Mouse (Mus musculus) mature B cell (primary cell): Measurements from ENCODE around the gene Trpc2.
"Not testable (repeated sequence)": the region's sequence is repeated elsewhere in the genome, so short reads cannot be mapped to it uniquely, and the experiment has no call there.

ENCODE experiments used
- in situ Hi-C: fragments of 300-500 bp; cut with MboI; formaldehyde crosslinking; loops from 2 replicates; pipeline ENCODE4 v1.14.3; 2019

Gene Trpc2

DNA sequence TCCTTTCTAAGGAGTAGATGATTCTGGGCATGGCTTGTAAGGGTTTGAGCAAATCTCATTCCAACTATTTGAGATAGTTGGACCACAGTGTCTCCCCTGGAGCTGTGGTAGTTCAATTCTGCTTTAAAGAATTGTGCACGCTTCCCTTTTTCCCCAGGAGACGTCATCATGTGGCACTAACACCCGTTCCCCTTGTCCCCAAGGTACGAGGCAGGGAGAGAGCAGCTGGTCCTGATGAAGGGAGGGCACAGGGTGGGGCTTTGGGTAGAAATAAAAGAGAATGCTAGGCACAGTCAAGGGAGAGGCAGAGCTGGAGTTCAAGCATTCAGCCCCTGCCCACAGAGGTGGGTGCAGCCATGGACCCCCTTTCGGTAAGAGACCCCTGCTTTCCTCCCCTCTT is at the start of gene Trpc2:
Trpc2 (plus strand) TSS at position 301 of the 400 bp plus-strand sequence.
- in situ Hi-C loops, result loop anchor here (25.0 kb wide), 1 partner anchor 421 kb away; the partner anchor contains the start of gene Clpb

GRCm38 (mm10) chr7:102034904-102035303 is 48.0 kb upstream of the Trpc2 start:
- in situ Hi-C loops, result no loop called here

- in situ Hi-C loops, result no loop called here
Observed at GRCm38 (mm10) chr7:102035534-102035933, 47.4 kb upstream of the Trpc2 start.

GRCm38 (mm10) chr7:102037318-102037717 is 45.6 kb upstream of the Trpc2 start:
- in situ Hi-C loops, result no loop called here

DNA sequence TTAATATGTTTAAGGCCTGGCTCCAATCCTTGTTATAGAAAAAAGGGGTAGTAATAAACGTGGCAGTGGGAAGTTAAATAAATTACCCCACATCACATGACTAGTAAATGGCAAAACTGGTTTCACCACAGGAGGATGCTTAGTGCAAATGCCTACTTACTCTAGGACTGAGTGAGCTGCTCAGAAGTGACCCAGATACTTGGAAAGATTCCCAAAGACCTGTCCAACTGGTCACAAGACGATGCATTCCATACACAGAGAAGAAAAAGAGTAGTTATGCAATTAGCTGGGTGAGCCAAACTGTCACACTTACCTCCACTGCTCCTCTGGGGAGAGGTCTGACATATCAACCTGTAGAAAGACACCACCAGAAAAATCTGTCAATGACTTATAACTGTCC is 40.6 kb upstream of the Trpc2 start:
- in situ Hi-C loops, result no loop called here

DNA sequence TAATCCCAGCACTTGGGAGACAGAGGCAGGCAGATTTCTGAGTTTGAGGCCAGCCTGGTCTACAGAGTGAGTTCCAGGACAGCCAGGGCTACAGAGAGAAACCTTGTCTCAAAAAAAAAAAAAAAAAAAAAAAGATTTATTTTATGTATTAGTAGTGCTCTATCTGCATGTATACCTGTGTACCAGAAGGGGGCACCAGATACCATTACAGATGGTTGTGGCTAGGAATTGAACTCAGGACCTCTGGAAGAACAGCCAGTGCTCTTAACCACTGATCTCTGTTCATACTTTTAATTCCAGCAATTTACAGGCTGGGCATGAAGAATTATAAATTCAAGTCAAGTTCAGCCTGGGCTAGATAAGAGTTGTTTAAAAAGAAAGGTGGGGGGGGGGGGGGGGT is 34.4 kb upstream of the Trpc2 start:
- in situ Hi-C loops, result not testable (repeated sequence)

- in situ Hi-C loops, result no loop called here
Observed at GRCm38 (mm10) chr7:102061353-102061752, 21.6 kb upstream of the Trpc2 start.

GRCm38 (mm10) chr7:102062203-102062602 is 20.7 kb upstream of the Trpc2 start:
- in situ Hi-C loops, result no loop called here

GRCm38 (mm10) chr7:102063891-102064290 is 19.0 kb upstream of the Trpc2 start:
- in situ Hi-C loops, result no loop called here

GRCm38 (mm10) chr7:102064655-102065045 is 18.3 kb upstream of the Trpc2 start:
- in situ Hi-C loops, result no loop called here

GRCm38 (mm10) chr7:102065046-102065891 is 17.6 kb upstream of the Trpc2 start, which contains the start of the genes Rnf121, Xndc1 and Xntrpc:
Rnf121 (minus strand) TSS chr7:102065469.
Xndc1 (plus strand) TSS chr7:102065511.
Xntrpc (plus strand) TSS chr7:102065713.
- in situ Hi-C loops, result no loop called here

GRCm38 (mm10) chr7:102066363-102066762 is 16.6 kb upstream of the Trpc2 start:
- in situ Hi-C loops, result no loop called here

DNA sequence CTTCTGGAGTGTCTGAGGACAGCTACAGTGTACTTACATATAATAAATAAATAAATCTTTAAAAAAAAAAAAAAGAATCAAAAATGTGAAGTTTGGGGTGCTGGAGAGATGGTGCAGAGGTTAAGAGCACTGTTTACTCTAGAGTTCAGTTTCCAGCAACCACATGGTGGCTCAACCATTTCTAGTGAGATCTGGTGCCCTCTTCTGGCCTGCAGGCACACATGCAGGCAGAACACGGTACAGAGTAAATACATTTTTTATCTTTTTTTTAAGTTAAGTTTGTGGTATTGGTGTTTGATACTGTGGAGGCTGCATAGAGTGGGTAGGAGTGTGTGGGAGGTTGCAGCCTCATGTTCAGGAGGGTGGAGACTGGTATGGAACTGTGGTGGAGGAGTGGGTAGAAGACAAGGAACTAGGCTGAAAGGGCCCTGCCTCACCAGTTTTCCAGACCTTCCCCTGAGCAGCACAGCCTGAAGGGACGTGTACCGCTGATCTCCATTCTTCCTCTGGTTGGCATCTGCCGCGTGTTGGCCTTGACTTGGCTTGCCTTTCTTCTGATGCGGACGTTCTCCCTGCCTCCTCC is 6.1 kb upstream of the Trpc2 start:
- in situ Hi-C loops, result loop anchor here (25.0 kb wide), 1 partner anchor 415 kb away; the partner anchor contains the start of gene Clpb

- in situ Hi-C loops, result loop anchor here (25.0 kb wide), 1 partner anchor 416 kb away; the partner anchor contains the start of gene Clpb
Observed at GRCm38 (mm10) chr7:102078517-102078916, 4.4 kb upstream of the Trpc2 start.

DNA sequence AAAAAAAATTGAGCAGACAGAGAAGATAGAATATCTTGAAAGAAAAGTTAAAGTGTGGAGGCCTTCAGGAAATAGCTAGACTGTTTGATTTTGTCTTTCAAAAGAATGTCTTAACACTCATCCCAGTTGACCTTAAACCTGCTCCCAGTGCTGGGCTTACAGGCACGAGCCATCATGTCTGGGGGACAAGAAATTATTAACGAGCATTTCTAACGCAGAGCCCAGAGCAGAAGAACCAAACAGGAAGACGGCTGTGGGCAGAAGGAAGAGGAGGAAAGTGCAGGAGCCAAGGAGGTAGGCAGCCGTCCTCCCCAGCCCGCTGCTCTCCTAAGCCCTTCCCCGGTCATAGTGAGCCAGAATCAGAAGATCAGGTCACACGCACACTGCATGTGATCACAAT is 2.6 kb upstream of the Trpc2 start:
- in situ Hi-C loops, result loop anchor here (25.0 kb wide), 1 partner anchor 418 kb away; the partner anchor contains the start of gene Clpb

DNA sequence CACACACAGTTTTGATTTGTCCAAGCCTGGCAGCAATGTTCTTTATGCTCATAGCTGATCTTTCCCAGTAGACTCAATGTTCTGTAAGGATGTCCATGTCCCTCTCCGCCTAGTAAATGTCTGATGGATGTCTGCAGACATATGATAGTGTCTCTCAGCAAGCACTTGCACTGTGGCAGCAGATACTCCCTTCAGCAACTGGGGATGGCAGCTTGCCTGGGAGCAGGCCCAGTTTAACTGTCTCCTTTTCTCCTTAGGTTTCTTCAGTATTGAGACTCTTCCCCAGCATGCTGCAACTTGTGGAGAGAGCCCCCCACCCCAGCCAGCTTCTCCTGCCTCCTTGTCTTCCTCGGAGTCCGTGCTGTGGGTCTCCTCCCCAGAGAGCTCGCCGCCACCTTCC is 1.1 kb upstream of the Trpc2 start:
- in situ Hi-C loops, result loop anchor here (25.0 kb wide), 1 partner anchor 419 kb away; the partner anchor contains the start of gene Clpb

DNA sequence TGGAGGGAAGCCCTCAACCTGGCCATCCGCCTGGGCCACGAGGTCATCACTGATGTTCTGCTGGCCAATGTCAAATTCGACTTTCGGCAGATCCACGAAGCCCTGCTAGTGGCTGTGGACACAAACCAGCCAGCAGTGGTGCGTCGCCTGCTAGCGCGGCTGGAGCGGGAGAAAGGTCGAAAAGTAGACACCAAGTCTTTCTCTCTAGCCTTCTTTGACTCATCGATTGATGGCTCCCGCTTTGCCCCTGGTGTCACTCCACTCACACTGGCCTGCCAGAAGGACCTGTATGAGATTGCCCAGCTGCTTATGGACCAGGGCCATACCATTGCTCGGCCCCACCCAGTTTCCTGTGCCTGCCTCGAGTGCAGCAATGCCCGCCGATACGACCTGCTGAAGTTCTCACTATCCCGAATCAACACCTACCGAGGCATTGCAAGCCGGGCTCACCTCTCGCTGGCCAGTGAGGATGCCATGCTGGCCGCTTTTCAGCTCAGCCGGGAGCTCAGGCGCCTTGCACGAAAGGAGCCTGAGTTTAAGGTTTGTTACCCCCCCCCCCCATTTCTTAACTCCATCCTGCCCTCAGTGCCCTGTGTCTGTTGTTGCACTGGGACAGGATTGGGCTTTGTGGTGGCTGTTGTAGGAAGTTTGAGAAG is 1.3 kb downstream of the Trpc2 start:
- in situ Hi-C loops, result loop anchor here (25.0 kb wide), 1 partner anchor 422 kb away; the partner anchor contains the start of gene Clpb

GRCm38 (mm10) chr7:102087336-102087735 is 4.4 kb downstream of the Trpc2 start:
- in situ Hi-C loops, result loop anchor here (25.0 kb wide), 1 partner anchor 425 kb away; the partner anchor contains the start of gene Clpb

DNA sequence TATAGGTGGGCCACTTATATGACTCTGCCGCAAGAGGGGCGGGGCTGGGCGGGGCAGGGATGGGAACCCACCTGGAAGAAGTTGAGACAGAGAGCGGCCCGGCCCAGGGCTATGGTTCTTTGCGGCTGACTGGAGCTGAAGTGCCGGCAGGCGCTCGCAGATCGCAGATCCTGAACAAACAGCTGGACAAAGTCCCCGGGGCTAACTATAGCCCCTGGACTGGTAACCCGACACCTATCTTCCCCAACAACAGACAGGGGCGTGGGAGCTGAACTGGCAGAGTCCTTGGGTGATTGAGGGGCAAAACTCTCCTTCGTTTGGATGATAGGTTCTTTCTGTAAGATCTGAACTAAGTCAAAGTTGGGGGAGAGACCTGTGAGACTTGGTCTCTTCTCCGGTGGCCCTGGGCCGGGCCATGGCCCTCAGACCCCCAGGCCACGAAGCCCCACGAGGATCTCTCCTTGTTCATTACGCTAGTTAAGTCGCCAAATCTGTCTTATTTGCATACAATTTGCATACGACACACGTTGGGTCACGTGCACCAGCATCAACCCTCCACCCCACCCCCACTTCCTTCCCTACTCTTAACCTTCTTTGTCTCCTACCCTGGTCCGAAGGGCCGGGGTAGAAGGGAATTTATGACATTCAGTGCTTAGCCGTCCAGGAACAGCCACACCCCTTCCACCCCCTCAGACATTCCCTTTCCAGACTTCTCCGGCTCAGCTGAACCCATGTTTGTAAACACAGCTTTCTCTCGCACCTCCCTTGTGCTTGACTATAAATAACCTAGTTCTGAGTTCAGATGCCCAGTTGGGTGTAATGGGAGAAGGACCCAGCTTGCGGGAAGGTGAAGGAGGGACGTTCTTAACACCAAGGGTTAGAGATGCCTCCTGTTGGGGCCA is 17.1 kb downstream of the Trpc2 start:
- in situ Hi-C loops, result loop anchor here (25.0 kb wide), 1 partner anchor 438 kb away; the partner anchor contains the start of gene Clpb

DNA sequence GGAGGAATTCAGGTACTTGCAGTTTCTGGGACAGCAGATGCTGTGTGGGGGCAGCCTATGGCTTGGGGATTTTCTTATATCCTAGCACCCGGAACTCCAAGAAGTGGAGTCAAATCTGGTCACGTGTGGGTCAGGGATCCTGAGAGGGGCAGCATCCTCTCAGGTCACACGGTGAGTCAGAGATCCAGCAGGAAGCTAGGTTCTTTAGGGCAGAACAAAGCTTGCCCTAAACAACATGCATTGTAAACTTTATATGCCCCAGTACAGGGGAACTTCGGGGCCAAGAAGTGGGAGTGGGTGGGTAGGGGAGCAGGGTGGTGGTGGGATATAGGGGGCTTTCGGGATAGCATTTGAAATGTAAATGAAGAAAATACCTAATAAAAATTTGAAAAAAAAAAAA is 18.0 kb downstream of the Trpc2 start:
- in situ Hi-C loops, result no loop called here

DNA sequence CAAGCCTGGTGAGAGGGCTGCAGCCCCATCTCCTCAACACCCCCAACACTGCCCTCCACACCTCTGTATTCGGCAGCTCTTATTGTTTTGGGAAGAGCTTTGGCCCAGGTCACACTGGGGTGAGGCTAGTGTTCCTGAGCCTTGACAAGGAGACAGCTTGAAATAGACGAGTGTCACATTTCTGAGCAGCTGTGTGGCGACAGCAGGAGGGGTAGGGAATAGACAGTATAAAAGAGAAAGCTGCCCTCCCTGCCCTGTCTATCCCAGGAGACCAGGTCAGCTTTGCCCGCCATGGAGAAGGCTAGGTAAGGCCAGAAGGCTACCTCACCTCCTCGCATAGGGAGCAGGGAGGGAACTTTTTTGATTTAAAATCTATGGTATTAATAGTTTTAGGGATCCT is 18.6 kb downstream of the Trpc2 start, which contains the start of gene Art1:
Art1 (plus strand) TSS at position 257 of the 400 bp plus-strand sequence.
- in situ Hi-C loops, result no loop called here
